In genomic region chr7:12013106-12013505, GRCm38 (mm10) we compare ENCODE assay signal across 23 mouse cellular contexts. TPM values are rescaled to one million over a fixed set of nuclear protein-coding genes. Genes with fewer than 3 reads are reported as not detected.
DNase-seq lines count a peak whose midpoint lies in the region; ATAC-seq and TF ChIP-seq lines count a peak whose summit lies in the region.
"Had no signal": no experiment of that assay in that cellular context is flagged by ENCODE, and none has a peak within 500 bp of the region (broad histone marks: within the 10 kb centered on the region; RNA-seq: fewer than 3 reads in every experiment).

No protein-coding gene starts in this region.

- no peak overlapping the region for H3K27ac ChIP-seq in forebrain, embryonic 11.5 days (ENCODE audit: low read depth, low read length)
- no peak overlapping the region for H3K27ac ChIP-seq in forebrain, embryonic 14.5 days (ENCODE audit: low read depth, low read length)
- H3K27ac ChIP-seq in neural tube, embryonic 11.5 days (ENCODE audit: low read depth, low read length) = no peak overlapping the region
- H3K27ac ChIP-seq in intestine, postnatal 0 days (ENCODE audit: low read depth, low read length) = no peak overlapping the region
- H3K27ac ChIP-seq: forebrain, embryonic 13.5 days; heart, embryonic 15.5 days; kidney, embryonic 15.5 days; limb, embryonic 12.5 days; liver, embryonic 14.5 days; neural tube, embryonic 13.5 days had no signal

- H3K27me3 ChIP-seq in forebrain, embryonic 11.5 days (ENCODE audit: control insufficient read depth, insufficient read depth, low read length) = no peaks in the 10 kb centered on the region
- no peaks in the 10 kb centered on the region for H3K27me3 ChIP-seq in forebrain, embryonic 14.5 days (replicated peaks; ENCODE audit: control insufficient read depth, insufficient read depth, low read length)
- H3K27me3 ChIP-seq in neural tube, embryonic 11.5 days (ENCODE audit: control insufficient read depth, insufficient read depth, low read length) = no peaks in the 10 kb centered on the region
- no peaks in the 10 kb centered on the region for H3K27me3 ChIP-seq in intestine, postnatal 0 days (replicated peaks; ENCODE audit: control insufficient read depth, insufficient read depth, low read length)
- H3K27me3 ChIP-seq: forebrain, embryonic 13.5 days; heart, embryonic 15.5 days; kidney, embryonic 15.5 days; limb, embryonic 12.5 days; neural tube, embryonic 13.5 days had no signal

- WGBS in forebrain, embryonic 11.5 days = 77% methylated on average over 4 of the region's 4 CpGs
- WGBS in forebrain, embryonic 14.5 days = 82% methylated on average over 4 of the region's 4 CpGs
- 80% methylated on average over 4 of the region's 4 CpGs for WGBS in neural tube, embryonic 11.5 days
- 85% methylated on average over 4 of the region's 4 CpGs for WGBS in intestine, postnatal 0 days

- DNase-seq in forebrain, embryonic 11.5 days (ENCODE audit: low spot score) = peak; percentile 65
- no peak for DNase-seq in forebrain, embryonic 14.5 days (ENCODE audit: low spot score)
- DNase-seq in 416B (ENCODE audit: low read depth) (peak; percentile 8), adipocyte (ENCODE audit: low spot score) (peak; percentile 11)
- peak; percentile 19 for DNase-seq in neural tube, embryonic 11.5 days (ENCODE audit: low spot score)
- DNase-seq: adrenal gland, postnatal 14 days; cerebellum, adult 9-10 months; heart, adult 18-20 months; thymus, postnatal 36 days had no signal

- H3K4me1 ChIP-seq in forebrain, embryonic 11.5 days (replicated peaks; ENCODE audit: control insufficient read depth, insufficient read depth, low read length) = no peaks in the 10 kb centered on the region
- H3K4me1 ChIP-seq in forebrain, embryonic 14.5 days (ENCODE audit: control insufficient read depth, insufficient read depth, low read length) = no peaks in the 10 kb centered on the region
- no peaks in the 10 kb centered on the region for H3K4me1 ChIP-seq in neural tube, embryonic 11.5 days (ENCODE audit: control insufficient read depth, insufficient read depth, low read length)
- no peaks in the 10 kb centered on the region for H3K4me1 ChIP-seq in intestine, postnatal 0 days (replicated peaks; ENCODE audit: control insufficient read depth, insufficient read depth, low read length)
- H3K4me1 ChIP-seq: forebrain, embryonic 13.5 days; heart, embryonic 15.5 days; kidney, embryonic 15.5 days; limb, embryonic 12.5 days; neural tube, embryonic 13.5 days had no signal

- no peak overlapping the region for H3K4me2 ChIP-seq in forebrain, embryonic 11.5 days (ENCODE audit: low read depth, low read length, severe bottlenecking)
- no peak overlapping the region for H3K4me2 ChIP-seq in forebrain, embryonic 14.5 days (ENCODE audit: low read length)
- no peak overlapping the region for H3K4me2 ChIP-seq in neural tube, embryonic 11.5 days (ENCODE audit: low read depth)
- no peak overlapping the region for H3K4me2 ChIP-seq in intestine, postnatal 0 days (replicated peaks; ENCODE audit: low read depth)
- H3K4me2 ChIP-seq: forebrain, embryonic 13.5 days; heart, embryonic 15.5 days; kidney, embryonic 15.5 days; limb, embryonic 12.5 days; neural tube, embryonic 13.5 days had no signal

- no peak for ATAC-seq in forebrain, embryonic 11.5 days (replicated peaks; ENCODE audit: low FRiP score)
- ATAC-seq in forebrain, embryonic 14.5 days = no peak
- no peak for ATAC-seq in neural tube, embryonic 11.5 days (ENCODE audit: insufficient read depth, low FRiP score, low TSS enrichment)
- no peak for ATAC-seq in intestine, postnatal 0 days
- ATAC-seq in frontal cortex, adult (ENCODE audit: low TSS enrichment) = no peak
- ATAC-seq: forebrain, embryonic 13.5 days; inflammation-experienced regulatory T-cells, adult 6 months had no signal

- H3K36me3 ChIP-seq in forebrain, embryonic 11.5 days (ENCODE audit: control insufficient read depth, insufficient read depth, low read length) = no peaks in the 10 kb centered on the region
- no peaks in the 10 kb centered on the region for H3K36me3 ChIP-seq in forebrain, embryonic 14.5 days (ENCODE audit: control insufficient read depth, insufficient read depth, low read length)
- no peaks in the 10 kb centered on the region for H3K36me3 ChIP-seq in neural tube, embryonic 11.5 days (ENCODE audit: control insufficient read depth, insufficient read depth, low read length)
- no peaks in the 10 kb centered on the region for H3K36me3 ChIP-seq in intestine, postnatal 0 days (ENCODE audit: control insufficient read depth, insufficient read depth)
- H3K36me3 ChIP-seq: heart, embryonic 15.5 days had no signal

- H3K9me3 ChIP-seq in forebrain, embryonic 11.5 days (ENCODE audit: control insufficient read depth, low read length) = peaks cover 67% of the 10 kb centered on the region; the same call in 1 of the 2 replicates
- peaks cover 68% of the 10 kb centered on the region for H3K9me3 ChIP-seq in forebrain, embryonic 14.5 days (replicated peaks; ENCODE audit: control insufficient read depth, low read length)
- peaks cover 62% of the 10 kb centered on the region for H3K9me3 ChIP-seq in neural tube, embryonic 11.5 days (ENCODE audit: control insufficient read depth, low read length)
- H3K9me3 ChIP-seq in intestine, postnatal 0 days (ENCODE audit: control insufficient read depth) = peaks cover 41% of the 10 kb centered on the region
- H3K9me3 ChIP-seq: neural tube, embryonic 13.5 days had no signal

- no peak overlapping the region for H3K4me3 ChIP-seq in forebrain, embryonic 11.5 days (ENCODE audit: low read depth, low read length)
- H3K4me3 ChIP-seq in forebrain, embryonic 14.5 days (ENCODE audit: low read depth, low read length) = no peak overlapping the region
- H3K4me3 ChIP-seq in neural tube, embryonic 11.5 days (ENCODE audit: low read depth, low read length) = no peak overlapping the region
- no peak overlapping the region for H3K4me3 ChIP-seq in intestine, postnatal 0 days (ENCODE audit: low read depth, low read length)
- H3K4me3 ChIP-seq: forebrain, embryonic 13.5 days; heart, embryonic 15.5 days; kidney, embryonic 15.5 days; limb, embryonic 12.5 days; neural tube, embryonic 13.5 days had no signal

- no peak for TF ChIP-seq CTCF in intestine, postnatal 0 days (IDR thresholded peaks at IDR 0.05; ENCODE audit: low read depth)

- H3K9ac ChIP-seq in forebrain, embryonic 11.5 days (ENCODE audit: low read length) = no peak overlapping the region
- no peak overlapping the region for H3K9ac ChIP-seq in forebrain, embryonic 14.5 days (ENCODE audit: low read length)
- H3K9ac ChIP-seq in neural tube, embryonic 11.5 days (ENCODE audit: low read length) = no peak overlapping the region
- H3K9ac ChIP-seq in intestine, postnatal 0 days (ENCODE audit: low read depth, low read length) = no peak overlapping the region
- H3K9ac ChIP-seq: forebrain, embryonic 13.5 days; heart, embryonic 15.5 days; kidney, embryonic 15.5 days; limb, embryonic 12.5 days; liver, embryonic 14.5 days; neural tube, embryonic 13.5 days had no signal

RNA-seq across cellular contexts. Expression of gene Vmn1r77, which starts 23.4 kb away (rescaled TPM):
- polyA plus RNA-seq in forebrain, embryonic 11.5 days (2014; fragmentation: Nextera tagmentation; extraction: Ambion mirVana) = not detected in 2 replicates
- not detected in 2 replicates for polyA plus RNA-seq in forebrain, embryonic 14.5 days (2014; fragmentation: Nextera tagmentation; extraction: Ambion mirVana)
- polyA plus RNA-seq in neural tube, embryonic 11.5 days (2014; fragmentation: Nextera tagmentation; extraction: Ambion mirVana) = not detected in 2 replicates
- not detected in 2 replicates for polyA plus RNA-seq in intestine, postnatal 0 days (2015; fragmentation: Nextera tagmentation; extraction: Ambion mirVana)
- polyA plus RNA-seq: cortical plate, adult 2 months; embryonic facial prominence, embryonic 14.5 days; forebrain, embryonic 13.5 days; heart, embryonic 15.5 days; kidney, embryonic 15.5 days; large intestine, adult 2 months; limb, embryonic 12.5 days; liver, embryonic 14.5 days; lung, embryonic 16.5 days; midbrain, postnatal 0 days; neural tube, embryonic 13.5 days had no signal
